Mouse (Mus musculus): ENCODE measurements around the gene Gm28035. TPM values are rescaled to one million over a fixed set of nuclear protein-coding genes. Genes with fewer than 3 reads are reported as not detected.

Gm28035 gene
- polyA plus RNA-seq, 1 experiment from 2014 or later, result 0.34 TPM

GRCm38 (mm10) chr2:30205629-30206357 is 34.6 kb upstream of the Gm28035 start, which contains the start of gene Kyat1:
Gene Kyat1, minus strand, starts transcription at chr2:30205847.
- no peaks in the 10 kb centered on the region for H3K27me3 ChIP-seq (replicated peaks; ENCODE audit: control insufficient read depth, insufficient read depth, low read length)
- H3K4me3 ChIP-seq (ENCODE audit: low read depth, low read length), result peak within 1 kb of the TSS; percentile 63
- peaks cover 10% of the 10 kb centered on the region for H3K4me1 ChIP-seq (ENCODE audit: control insufficient read depth, insufficient read depth, low read length)
- under 1% methylated on average over 44 of the region's 44 CpGs for WGBS
- peak; percentile 98 for ATAC-seq
- peak within 1 kb of the TSS; percentile 89 for H3K4me2 ChIP-seq (ENCODE audit: low read length)
- H3K9me3 ChIP-seq (replicated peaks; ENCODE audit: control insufficient read depth, low read length), result no peaks in the 10 kb centered on the region
- DNase-seq (ENCODE audit: low spot score), result peak; percentile 98
- H3K9ac ChIP-seq (ENCODE audit: low read length), result peak within 1 kb of the TSS; percentile 74
- peak within 1 kb of the TSS; percentile 66 for H3K27ac ChIP-seq (ENCODE audit: low read depth, low read length)
- no peaks in the 10 kb centered on the region for H3K36me3 ChIP-seq (ENCODE audit: control insufficient read depth, insufficient read depth, low read length)

- Histone ChIP-seq H3K27me3 (replicated peaks; ENCODE audit: control insufficient read depth, insufficient read depth, low read length) (no peaks in the 10 kb centered on the region), H3K9ac (ENCODE audit: low read length) (no peak overlapping the region), H3K27ac (ENCODE audit: low read depth, low read length) (no peak overlapping the region), H3K9me3 (replicated peaks; ENCODE audit: control insufficient read depth, low read length) (no peaks in the 10 kb centered on the region), H3K4me3 (ENCODE audit: low read depth, low read length) (no peak overlapping the region), H3K36me3 (ENCODE audit: control insufficient read depth, insufficient read depth, low read length) (no peaks in the 10 kb centered on the region), H3K4me2 (ENCODE audit: low read length) (no peak overlapping the region), H3K4me1 (ENCODE audit: control insufficient read depth, insufficient read depth, low read length) (peaks cover 10% of the 10 kb centered on the region)
- no peak for DNase-seq (ENCODE audit: low spot score)
- WGBS, result 85% methylated on average over 4 of the region's 4 CpGs
- ATAC-seq, result no peak
These were observed 33.0 kb upstream of the Gm28035 start for GRCm38 (mm10) chr2:30207401-30207800.

GRCm38 (mm10) chr2:30207886-30208285 is 32.5 kb upstream of the Gm28035 start:
- no peak overlapping the region for H3K4me3 ChIP-seq (ENCODE audit: low read depth, low read length)
- no peak for ATAC-seq
- no peaks in the 10 kb centered on the region for H3K9me3 ChIP-seq (replicated peaks; ENCODE audit: control insufficient read depth, low read length)
- peaks cover 10% of the 10 kb centered on the region for H3K4me1 ChIP-seq (ENCODE audit: control insufficient read depth, insufficient read depth, low read length)
- no peak overlapping the region for H3K27ac ChIP-seq (ENCODE audit: low read depth, low read length)
- DNase-seq (ENCODE audit: low spot score), result no peak
- H3K4me2 ChIP-seq (ENCODE audit: low read length), result no peak overlapping the region
- H3K36me3 ChIP-seq (ENCODE audit: control insufficient read depth, insufficient read depth, low read length), result no peaks in the 10 kb centered on the region
- no peaks in the 10 kb centered on the region for H3K27me3 ChIP-seq (replicated peaks; ENCODE audit: control insufficient read depth, insufficient read depth, low read length)
- 75% methylated on average over 5 of the region's 5 CpGs for WGBS
- H3K9ac ChIP-seq (ENCODE audit: low read length), result no peak overlapping the region

GRCm38 (mm10) chr2:30211408-30212168 is 28.8 kb upstream of the Gm28035 start:
- H3K4me2 ChIP-seq (ENCODE audit: low read length), result no peak overlapping the region
- no peaks in the 10 kb centered on the region for H3K9me3 ChIP-seq (replicated peaks; ENCODE audit: control insufficient read depth, low read length)
- DNase-seq (ENCODE audit: low spot score) (no peak), ATAC-seq (no peak)
- H3K27me3 ChIP-seq (replicated peaks; ENCODE audit: control insufficient read depth, insufficient read depth, low read length), result no peaks in the 10 kb centered on the region
- H3K4me3 ChIP-seq (ENCODE audit: low read depth, low read length), result no peak overlapping the region
- no peak overlapping the region for H3K27ac ChIP-seq (ENCODE audit: low read depth, low read length)
- peaks cover under 1% of the 10 kb centered on the region; the same call in 1 of the 2 replicates for H3K4me1 ChIP-seq (ENCODE audit: control insufficient read depth, insufficient read depth, low read length)
- 80% methylated on average over 6 of the region's 6 CpGs for WGBS
- no peaks in the 10 kb centered on the region for H3K36me3 ChIP-seq (ENCODE audit: control insufficient read depth, insufficient read depth, low read length)
- no peak overlapping the region for H3K9ac ChIP-seq (ENCODE audit: low read length)

- no peak overlapping the region for H3K4me3 ChIP-seq (ENCODE audit: low read depth, low read length)
- DNase-seq (ENCODE audit: low spot score) (no peak), ATAC-seq (no peak)
- H3K9ac ChIP-seq (ENCODE audit: low read length), result no peak overlapping the region
- H3K36me3 ChIP-seq (ENCODE audit: control insufficient read depth, insufficient read depth, low read length), result no peaks in the 10 kb centered on the region
- H3K9me3 ChIP-seq (replicated peaks; ENCODE audit: control insufficient read depth, low read length), result no peaks in the 10 kb centered on the region
- 84% methylated on average over 4 of the region's 4 CpGs for WGBS
- H3K27me3 ChIP-seq (replicated peaks; ENCODE audit: control insufficient read depth, insufficient read depth, low read length), result no peaks in the 10 kb centered on the region
- no peak overlapping the region for H3K27ac ChIP-seq (ENCODE audit: low read depth, low read length)
- no peak overlapping the region for H3K4me2 ChIP-seq (ENCODE audit: low read length)
- no peaks in the 10 kb centered on the region for H3K4me1 ChIP-seq (ENCODE audit: control insufficient read depth, insufficient read depth, low read length)
These were observed 28.2 kb upstream of the Gm28035 start for GRCm38 (mm10) chr2:30212169-30212545.

- no peak for ATAC-seq
- H3K9ac ChIP-seq (ENCODE audit: low read length), result no peak overlapping the region
- no peak overlapping the region for H3K27ac ChIP-seq (ENCODE audit: low read depth, low read length)
- WGBS, result 87% methylated on average over 1 of the region's 1 CpGs
- H3K27me3 ChIP-seq (replicated peaks; ENCODE audit: control insufficient read depth, insufficient read depth, low read length), result no peaks in the 10 kb centered on the region
- H3K4me1 ChIP-seq (ENCODE audit: control insufficient read depth, insufficient read depth, low read length), result no peaks in the 10 kb centered on the region
- no peak for DNase-seq (ENCODE audit: low spot score)
- H3K36me3 ChIP-seq (ENCODE audit: control insufficient read depth, insufficient read depth, low read length), result no peaks in the 10 kb centered on the region
- H3K4me3 ChIP-seq (ENCODE audit: low read depth, low read length), result no peak overlapping the region
- no peaks in the 10 kb centered on the region for H3K9me3 ChIP-seq (replicated peaks; ENCODE audit: control insufficient read depth, low read length)
- H3K4me2 ChIP-seq (ENCODE audit: low read length), result no peak overlapping the region
These were observed 27.4 kb upstream of the Gm28035 start for GRCm38 (mm10) chr2:30212951-30213350.

GRCm38 (mm10) chr2:30214745-30215144 is 25.6 kb upstream of the Gm28035 start:
- 96% methylated on average over 3 of the region's 3 CpGs for WGBS
- no peak overlapping the region for H3K9ac ChIP-seq (ENCODE audit: low read length)
- no peaks in the 10 kb centered on the region for H3K4me1 ChIP-seq (ENCODE audit: control insufficient read depth, insufficient read depth, low read length)
- H3K4me3 ChIP-seq (ENCODE audit: low read depth, low read length), result no peak overlapping the region
- H3K4me2 ChIP-seq (ENCODE audit: low read length), result no peak overlapping the region
- no peaks in the 10 kb centered on the region for H3K9me3 ChIP-seq (replicated peaks; ENCODE audit: control insufficient read depth, low read length)
- ATAC-seq (no peak), DNase-seq (ENCODE audit: low spot score) (no peak)
- no peaks in the 10 kb centered on the region for H3K27me3 ChIP-seq (replicated peaks; ENCODE audit: control insufficient read depth, insufficient read depth, low read length)
- H3K27ac ChIP-seq (ENCODE audit: low read depth, low read length), result no peak overlapping the region
- H3K36me3 ChIP-seq (ENCODE audit: control insufficient read depth, insufficient read depth, low read length), result no peaks in the 10 kb centered on the region

- Histone ChIP-seq H3K4me1 (ENCODE audit: control insufficient read depth, insufficient read depth, low read length) (no peaks in the 10 kb centered on the region), H3K27me3 (replicated peaks; ENCODE audit: control insufficient read depth, insufficient read depth, low read length) (no peaks in the 10 kb centered on the region), H3K36me3 (ENCODE audit: control insufficient read depth, insufficient read depth, low read length) (no peaks in the 10 kb centered on the region), H3K27ac (ENCODE audit: low read depth, low read length) (no peak overlapping the region), H3K4me3 (ENCODE audit: low read depth, low read length) (no peak overlapping the region), H3K9ac (ENCODE audit: low read length) (no peak overlapping the region), H3K4me2 (ENCODE audit: low read length) (no peak overlapping the region), H3K9me3 (replicated peaks; ENCODE audit: control insufficient read depth, low read length) (no peaks in the 10 kb centered on the region)
- 89% methylated on average over 6 of the region's 6 CpGs for WGBS
- no peak for ATAC-seq
- DNase-seq (ENCODE audit: low spot score), result no peak
These were observed 24.9 kb upstream of the Gm28035 start for GRCm38 (mm10) chr2:30215493-30215892.

GRCm38 (mm10) chr2:30216293-30216692 is 24.1 kb upstream of the Gm28035 start:
- no peaks in the 10 kb centered on the region for H3K27me3 ChIP-seq (replicated peaks; ENCODE audit: control insufficient read depth, insufficient read depth, low read length)
- no peaks in the 10 kb centered on the region for H3K36me3 ChIP-seq (ENCODE audit: control insufficient read depth, insufficient read depth, low read length)
- ATAC-seq (no peak), DNase-seq (ENCODE audit: low spot score) (no peak)
- no peaks in the 10 kb centered on the region for H3K4me1 ChIP-seq (ENCODE audit: control insufficient read depth, insufficient read depth, low read length)
- no peak overlapping the region for H3K27ac ChIP-seq (ENCODE audit: low read depth, low read length)
- WGBS, result 96% methylated on average over 5 of the region's 5 CpGs
- H3K9ac ChIP-seq (ENCODE audit: low read length), result no peak overlapping the region
- H3K4me3 ChIP-seq (ENCODE audit: low read depth, low read length), result no peak overlapping the region
- no peaks in the 10 kb centered on the region for H3K9me3 ChIP-seq (replicated peaks; ENCODE audit: control insufficient read depth, low read length)
- no peak overlapping the region for H3K4me2 ChIP-seq (ENCODE audit: low read length)
